Mouse (Mus musculus): ENCODE measurements around the gene Nxpe3. TPM values are rescaled to one million over a fixed set of nuclear protein-coding genes. Genes with fewer than 3 reads are reported as not detected.

The Nxpe3 gene
- total RNA-seq (2023): 9.1 TPM

DNA sequence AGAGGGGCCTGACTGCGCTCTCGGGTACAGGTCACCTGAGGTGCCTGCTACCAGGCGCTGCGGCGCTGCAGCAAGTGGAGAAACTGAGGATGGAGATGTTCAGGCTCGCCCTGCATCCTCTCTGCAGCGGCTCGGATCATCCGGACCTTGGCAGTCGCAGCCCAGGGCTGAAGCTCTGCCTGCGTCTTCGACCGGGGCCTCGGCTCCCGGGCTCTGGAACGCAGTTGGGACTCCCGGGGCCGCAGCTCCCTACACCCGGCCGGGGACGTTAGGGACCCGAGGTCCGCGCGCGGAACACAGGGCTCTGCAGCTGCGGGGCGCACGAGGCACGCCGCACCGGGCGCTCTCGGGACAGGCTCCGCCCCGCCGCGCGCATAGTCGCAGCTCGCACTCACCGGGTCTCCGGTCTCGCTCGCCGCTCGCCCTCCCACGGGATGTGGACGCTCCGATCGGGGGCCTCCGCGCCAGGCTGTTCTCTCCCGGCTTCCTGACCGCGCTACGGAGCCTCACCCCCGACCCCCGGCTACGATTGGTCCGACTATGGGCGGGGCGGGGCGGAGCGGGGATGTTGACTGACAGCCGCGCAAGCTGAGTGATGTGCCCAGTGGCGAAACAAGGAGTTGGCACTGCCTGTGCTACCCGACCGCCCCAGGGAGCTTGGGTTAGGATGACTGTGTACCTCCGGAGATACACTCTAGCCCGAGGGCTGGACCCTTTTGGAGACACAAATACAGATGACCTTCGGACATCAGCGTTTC, at the start of gene Nxpe3:
Gene Nxpe3, minus strand, starts transcription at position 393 of the 758 bp plus-strand sequence.

DNA sequence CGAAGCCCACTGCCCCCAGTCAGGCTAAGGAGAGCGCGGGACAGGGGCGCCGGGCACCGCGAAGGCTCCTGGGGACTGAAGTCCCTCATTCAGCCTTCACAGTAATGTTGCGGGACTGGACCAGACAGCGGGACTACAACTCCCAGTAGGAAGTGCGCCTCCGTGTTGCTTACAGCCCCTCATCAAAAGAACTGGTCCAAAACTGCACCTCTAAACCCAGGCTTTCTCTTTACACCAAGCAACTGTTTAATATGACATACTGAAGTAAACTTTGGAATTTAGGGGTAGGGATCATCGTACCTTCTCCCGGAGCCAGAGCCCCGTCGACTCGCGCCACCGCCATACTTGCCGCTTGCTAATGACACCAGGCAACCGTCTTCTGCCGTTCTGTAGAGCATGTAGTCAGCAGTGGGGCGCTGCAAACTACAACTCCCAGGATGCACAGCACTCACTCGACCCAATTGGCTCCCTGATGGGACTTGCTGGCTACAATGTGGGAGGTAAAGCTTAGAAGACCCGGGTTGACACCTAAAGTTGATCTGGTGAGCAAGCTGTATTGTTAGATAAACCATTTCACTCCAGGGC, 39.5 kb upstream of the Nxpe3 start, which contains the start of gene Cep97:
Gene Cep97, minus strand, starts transcription at position 403 of the 585 bp plus-strand sequence.

DNA sequence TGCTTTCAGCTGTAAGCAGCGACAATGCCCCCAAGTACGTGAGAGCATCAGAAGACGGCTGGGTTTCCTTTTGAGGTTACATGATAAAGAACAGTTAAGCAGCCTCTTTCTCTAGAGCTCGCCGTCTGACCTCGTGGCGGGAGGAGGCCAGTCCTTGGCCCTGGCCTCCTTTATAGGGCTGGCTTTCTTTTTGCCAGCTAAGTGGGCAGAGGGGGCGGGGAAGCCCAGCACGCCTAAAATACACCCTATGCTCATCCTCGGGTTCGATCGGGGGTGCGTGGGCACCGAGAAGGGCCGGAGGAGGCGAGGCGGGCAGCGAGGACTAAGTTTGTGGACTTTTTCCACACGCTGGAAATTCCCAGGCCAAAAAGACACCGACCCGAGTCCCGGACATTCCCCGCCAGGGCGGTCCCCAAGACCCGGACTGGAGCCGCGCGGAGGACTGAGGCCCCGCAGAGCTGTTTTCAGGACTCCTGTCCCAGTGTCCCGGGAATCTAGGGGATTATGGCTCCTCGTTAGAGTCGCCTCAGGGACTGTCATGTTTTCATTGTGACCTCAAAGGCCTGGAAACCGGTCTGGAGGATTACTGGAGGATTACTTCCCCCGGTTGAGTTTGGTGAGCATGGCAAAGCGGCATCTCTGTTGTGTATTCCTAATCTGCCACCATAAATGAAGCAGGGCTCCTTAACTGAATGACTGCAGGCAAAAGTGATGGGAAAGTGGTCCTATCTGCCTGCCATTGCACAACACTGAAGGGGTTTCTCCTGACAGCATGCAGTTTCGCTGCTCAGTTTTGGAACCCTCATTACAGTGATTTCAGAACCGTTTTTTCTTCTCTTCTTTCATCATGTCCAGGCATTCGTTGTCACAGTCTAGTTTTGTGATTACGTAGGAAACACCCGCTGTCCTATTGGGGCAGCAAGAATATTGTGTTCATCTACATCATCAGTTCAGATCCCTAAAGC, 56.3 kb downstream of the Nxpe3 start, which contains the start of gene Nfkbiz:
Gene Nfkbiz, minus strand, starts transcription at position 390 of the 965 bp plus-strand sequence.

Other genes with a start within 250 kb of the Nxpe3 start
- gene Nfkbiz, start 56.4 kb downstream of the Nxpe3 start, total RNA-seq (2023): 87.6 TPM
- 61.5 TPM for gene Cep97, start 39.6 kb upstream of the Nxpe3 start, total RNA-seq (2023)
- 1,040 TPM for gene Rpl24, start 71.0 kb upstream of the Nxpe3 start, total RNA-seq (2023)
- gene Zbtb11, start 78.6 kb upstream of the Nxpe3 start, total RNA-seq (2023): 45.5 TPM
- 95.4 TPM for gene Pcnp, start 134.5 kb upstream of the Nxpe3 start, total RNA-seq (2023)
- 14.1 TPM for gene Trmt10c, start 142.5 kb upstream of the Nxpe3 start, total RNA-seq (2023)
- 81.0 TPM for gene Senp7, start 153.1 kb upstream of the Nxpe3 start, total RNA-seq (2023)